Mouse (Mus musculus): ENCODE data around the gene Tprn.
"Not testable (repeated sequence)": the region's sequence is repeated elsewhere in the genome, so short reads cannot be mapped to it uniquely, and the experiment has no call there.

Tprn gene

DNA sequence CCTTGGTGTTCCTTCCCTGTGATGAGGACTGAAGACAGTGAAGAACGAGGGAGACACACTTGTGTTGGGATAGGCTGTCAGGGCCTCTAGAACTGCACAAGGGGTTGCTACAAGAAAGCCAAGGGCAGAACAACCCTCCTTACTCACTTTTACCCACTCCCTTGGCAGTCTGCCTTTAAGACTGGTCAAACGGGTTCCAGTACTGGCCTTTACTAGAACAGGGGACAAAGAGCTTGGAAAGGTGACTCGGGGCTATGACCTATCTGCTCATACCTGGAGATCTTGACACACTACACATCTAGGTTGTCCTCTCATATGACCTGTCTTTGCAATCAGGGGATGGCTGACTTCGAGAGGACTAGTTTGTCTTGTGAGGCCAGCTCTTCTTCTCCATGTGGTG lies 24.9 kb upstream of the Tprn start:
- no peak for ATAC-seq (ENCODE audit: low TSS enrichment)

DNA sequence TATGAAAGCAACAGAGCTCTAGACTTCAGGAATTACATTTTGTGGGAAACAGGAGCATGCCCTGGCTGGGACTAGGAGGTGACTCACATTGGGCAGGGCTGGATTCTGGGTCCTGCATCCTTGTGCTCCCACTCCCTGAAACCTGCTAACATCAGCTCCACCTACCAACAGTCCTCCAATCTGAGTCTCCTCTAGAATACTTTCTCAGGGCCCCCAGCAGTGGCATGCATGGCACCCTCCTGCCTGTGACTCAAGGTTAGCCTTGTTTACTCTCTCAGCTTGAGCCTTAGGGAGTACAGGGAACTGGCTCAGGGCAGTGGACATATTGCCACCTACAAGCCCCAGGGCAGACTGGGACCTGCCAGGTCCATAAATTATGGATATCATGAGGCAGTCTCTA lies 24.3 kb upstream of the Tprn start:
- no peak for ATAC-seq (ENCODE audit: low TSS enrichment)

DNA sequence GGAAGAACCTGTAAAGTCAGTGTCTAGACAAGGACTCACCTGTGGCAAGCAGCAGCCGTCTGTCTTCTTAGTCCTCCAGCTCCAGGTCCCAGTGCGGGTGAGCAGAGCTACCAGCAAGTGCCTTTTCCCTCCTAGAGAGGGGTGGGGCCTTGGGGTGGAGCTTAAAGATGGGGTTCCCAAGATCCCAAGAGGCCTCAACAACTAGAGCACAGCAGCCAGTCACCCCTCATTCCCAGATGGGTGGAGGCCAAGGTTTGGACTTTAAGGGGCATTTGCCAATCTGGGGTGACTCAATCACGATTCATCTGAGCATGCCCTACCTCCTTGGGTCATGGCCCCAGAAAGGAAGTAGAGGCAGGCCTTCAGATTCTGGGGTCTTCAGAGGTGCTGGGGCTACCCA lies 22.7 kb upstream of the Tprn start:
- no peak for ATAC-seq (ENCODE audit: low TSS enrichment)

DNA sequence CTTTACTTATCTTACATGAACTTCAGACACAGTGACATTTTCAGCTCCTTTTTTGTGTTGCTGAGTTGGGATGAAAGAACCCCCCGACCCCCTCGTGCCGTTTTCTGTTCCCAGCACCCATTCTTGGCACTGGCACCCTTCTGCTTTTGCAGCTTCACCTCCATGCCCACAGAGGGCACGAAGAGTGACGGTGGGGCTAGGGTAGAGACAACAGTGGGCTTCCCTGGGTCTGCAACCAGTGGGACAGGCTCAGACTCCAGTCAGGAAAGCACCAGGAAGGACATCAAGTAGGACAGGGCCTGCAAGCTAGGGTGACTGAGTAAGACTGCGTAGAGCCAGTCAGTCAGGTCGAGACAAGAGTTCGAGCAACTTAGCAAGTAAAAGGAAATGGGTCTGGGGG lies 22.1 kb upstream of the Tprn start:
- no peak for ATAC-seq (ENCODE audit: low TSS enrichment)

DNA sequence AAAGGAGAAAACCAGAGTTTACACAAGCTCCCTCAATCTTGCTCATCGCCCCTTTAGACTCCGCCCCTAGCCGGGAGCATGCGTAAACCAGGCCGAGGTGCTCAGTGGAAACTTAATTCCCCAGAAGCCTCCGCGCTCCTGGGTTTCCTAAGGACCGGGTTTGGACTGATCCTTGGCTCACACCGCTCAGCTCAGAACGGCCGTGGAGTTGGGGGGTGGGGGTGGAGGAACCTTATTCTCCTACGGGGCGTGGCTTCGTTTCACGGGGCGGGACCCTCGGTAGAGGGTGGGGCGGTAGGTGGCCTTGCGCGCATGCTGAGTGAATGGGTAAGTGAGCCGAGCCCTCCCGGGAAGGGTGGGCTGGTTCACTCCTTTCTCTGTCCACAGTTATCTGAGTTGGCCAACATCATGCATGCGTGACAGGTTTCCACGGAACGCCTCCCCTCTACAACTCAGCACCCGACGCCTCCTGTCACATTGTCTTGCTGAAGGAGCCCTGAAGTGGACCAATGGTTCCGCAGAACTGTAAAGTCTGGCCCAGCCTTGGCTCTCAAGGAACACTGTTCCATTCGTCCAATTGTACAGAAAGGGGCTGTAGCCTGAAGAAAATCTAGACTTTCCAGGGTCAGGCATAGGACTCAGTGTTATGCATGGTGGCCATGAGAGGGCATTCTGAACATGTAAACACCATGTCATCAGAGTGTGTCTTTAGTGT lies 21.5 kb upstream of the Tprn start:
- peak; percentile 76 for ATAC-seq (ENCODE audit: low TSS enrichment)

DNA sequence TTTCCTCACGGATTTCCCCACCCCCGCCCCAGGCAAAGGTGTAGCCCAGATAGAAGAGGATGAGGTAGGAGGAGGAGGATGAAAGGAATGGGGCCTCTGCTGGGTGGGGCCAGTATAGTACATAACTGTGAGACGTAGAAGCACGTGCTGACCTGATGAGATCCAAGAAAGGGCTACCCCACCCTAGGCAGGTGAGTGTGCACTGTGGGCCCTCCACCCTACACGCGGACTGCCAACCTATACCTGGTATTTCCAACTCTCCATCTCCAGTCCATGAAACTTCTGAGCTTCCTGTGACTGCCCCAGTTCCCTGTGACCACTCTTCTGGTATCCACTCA lies 21.0 kb upstream of the Tprn start:
- no peak for ATAC-seq (ENCODE audit: low TSS enrichment)

DNA sequence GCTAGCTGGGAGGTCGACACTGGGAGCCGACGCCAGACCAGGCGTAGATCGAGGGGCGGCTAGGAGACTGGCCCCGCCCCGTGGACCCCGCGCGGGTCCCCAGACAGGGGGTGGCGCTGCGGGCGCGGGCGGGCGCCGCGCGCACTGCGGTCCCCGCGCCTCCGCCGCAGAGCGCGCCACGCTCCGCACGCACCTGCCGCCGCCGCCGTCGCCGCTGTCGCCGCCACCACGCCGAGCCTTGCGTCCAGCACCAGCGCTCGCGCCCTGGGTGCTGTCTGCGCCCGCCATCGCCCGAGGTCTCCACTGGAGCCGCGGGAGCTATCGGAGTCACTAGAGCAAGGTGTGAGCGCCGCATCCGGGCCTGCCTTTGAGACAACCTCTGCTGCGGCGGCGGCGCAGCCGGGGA lies 20.3 kb upstream of the Tprn start, which contains the start of the genes Rnf208 and Cysrt1:
Gene Rnf208 (plus strand): TSS at position 155 of the 406 bp plus-strand sequence.
Gene Cysrt1 (minus strand): TSS at position 352 of the 406 bp plus-strand sequence.
- peak; percentile 21 for ATAC-seq (ENCODE audit: low TSS enrichment)

DNA sequence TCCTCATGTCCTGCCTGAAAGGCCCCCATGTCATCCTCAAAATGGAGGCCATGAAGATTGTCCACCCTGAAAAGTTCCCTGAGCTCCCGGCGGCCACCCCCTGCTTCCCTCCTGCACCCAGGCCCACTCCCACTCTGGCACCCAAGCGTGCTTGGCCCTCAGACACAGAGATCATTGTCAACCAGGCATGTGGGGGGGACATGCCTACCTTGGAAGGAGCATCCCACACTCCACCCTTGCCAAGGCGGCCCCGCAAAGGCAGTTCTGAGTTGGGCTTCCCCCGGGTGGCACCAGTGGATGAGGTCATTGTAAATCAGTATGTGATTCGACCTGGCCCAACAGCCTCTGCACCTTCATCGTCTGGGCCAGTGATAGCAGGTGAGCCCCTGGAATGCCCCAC lies 19.1 kb upstream of the Tprn start:
- no peak for ATAC-seq (ENCODE audit: low TSS enrichment)

DNA sequence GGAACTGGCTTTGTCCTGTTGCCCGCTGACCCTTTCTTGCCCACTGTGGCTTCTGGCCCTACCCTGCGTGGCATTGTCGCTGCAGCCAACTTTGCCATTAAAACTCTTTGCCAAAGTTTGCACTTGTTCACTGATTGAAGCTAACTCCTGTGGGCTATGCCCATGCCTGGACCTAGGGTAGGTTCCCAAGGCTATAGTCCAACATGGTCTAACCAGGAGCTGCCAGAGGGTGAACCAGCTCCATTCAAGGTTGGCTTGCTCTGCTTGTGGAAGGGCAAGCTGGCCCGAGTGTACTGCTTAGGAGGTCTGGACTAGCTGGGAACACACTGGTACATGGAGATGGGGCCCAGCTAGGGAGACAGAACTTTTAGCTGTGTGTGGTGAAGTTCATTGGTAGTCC lies 18.3 kb upstream of the Tprn start:
- no peak for ATAC-seq (ENCODE audit: low TSS enrichment)

DNA sequence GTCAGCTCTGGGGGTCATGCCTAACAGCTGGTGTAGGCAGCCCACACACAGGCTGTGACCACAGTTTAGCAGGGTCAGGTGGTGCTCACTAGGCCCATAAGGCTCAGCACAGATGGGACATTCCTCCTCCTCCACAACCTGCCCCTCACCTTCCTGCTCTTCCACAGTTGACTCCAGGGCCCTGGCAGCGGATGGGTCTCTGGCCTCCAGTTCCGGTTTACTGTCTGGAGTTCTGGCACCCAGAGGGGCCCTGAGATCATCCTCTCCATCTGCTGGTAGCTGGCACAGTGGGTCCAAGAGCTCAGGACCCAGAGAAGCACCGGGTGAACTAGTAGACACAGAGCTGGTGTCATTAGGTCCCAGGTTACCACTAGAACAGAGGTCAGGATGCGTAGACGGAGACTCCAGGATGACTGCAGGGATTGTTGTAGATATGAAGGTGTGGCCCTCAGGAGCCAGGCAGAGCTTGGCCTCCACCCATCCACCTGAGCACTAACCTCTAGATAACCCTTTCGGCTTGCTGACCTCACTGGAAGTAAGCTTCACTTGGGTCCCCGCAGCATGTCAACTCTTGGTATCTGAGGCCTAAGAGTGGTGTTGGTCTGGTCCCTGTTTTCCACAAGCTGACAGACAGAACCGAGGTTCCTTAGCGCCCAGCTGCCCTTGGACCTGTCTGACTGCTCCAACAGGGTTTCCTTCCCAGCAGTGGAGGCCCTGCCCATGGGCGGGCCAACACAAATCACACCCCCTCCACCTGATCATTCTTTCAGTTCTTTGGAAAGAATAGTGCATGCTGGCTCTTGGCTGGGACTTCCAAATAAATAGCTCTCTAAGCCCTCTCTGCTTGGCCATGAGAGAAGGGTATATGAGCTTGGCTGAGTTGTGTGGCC lies 16.0 kb upstream of the Tprn start, which contains the start of gene AL732309.1:
Gene AL732309.1 (minus strand): TSS at position 681 of the 890 bp plus-strand sequence.
- ATAC-seq (ENCODE audit: low TSS enrichment), result no peak

DNA sequence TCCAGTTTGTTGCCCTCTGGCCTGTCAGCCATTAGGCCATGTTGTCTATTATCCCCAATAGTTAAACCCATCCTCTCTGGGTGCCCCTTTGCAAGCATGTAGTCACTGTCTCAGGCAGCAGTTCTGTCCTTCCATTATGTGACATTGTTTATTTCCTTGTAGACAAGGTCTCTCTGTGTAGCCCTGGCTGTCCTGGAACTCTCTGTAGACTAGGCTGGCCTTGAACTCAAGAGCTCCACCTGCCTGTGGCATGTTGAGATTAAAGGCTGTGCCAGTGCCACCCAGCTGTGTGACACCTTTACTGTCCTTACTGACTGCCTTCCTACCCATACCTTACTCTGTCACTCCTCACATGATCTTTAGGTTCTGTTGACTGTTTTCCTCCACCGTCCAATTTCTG lies 10.1 kb upstream of the Tprn start:
- no peak for ATAC-seq (ENCODE audit: low TSS enrichment)

DNA sequence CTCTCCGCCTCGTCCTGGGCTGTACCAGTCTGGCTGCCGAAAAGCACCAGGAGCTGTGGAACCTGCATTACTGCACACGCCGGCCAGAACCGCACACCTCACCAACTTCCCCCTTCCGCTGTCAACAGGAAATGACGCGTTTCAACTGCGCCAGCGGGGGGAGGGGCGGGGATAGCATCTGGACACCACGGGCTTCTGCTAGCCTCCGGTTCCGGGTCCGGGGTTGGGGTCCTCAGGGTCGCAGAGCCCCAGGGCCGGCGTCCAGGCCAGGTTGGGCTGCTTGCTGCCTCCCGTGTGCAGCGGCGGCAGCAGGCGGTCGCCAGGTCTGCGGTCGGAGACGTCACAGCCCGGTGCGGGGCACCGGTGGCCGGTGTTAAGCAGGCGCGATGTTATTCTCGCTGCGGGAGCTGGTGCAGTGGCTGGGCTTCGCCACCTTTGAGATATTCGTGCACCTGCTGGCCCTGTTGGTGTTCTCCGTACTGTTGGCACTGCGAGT lies 7.1 kb upstream of the Tprn start, which contains the start of gene Tmem203:
Gene Tmem203 (plus strand): TSS at position 156 of the 496 bp plus-strand sequence.
- ATAC-seq (ENCODE audit: low TSS enrichment), result peak; percentile 89

DNA sequence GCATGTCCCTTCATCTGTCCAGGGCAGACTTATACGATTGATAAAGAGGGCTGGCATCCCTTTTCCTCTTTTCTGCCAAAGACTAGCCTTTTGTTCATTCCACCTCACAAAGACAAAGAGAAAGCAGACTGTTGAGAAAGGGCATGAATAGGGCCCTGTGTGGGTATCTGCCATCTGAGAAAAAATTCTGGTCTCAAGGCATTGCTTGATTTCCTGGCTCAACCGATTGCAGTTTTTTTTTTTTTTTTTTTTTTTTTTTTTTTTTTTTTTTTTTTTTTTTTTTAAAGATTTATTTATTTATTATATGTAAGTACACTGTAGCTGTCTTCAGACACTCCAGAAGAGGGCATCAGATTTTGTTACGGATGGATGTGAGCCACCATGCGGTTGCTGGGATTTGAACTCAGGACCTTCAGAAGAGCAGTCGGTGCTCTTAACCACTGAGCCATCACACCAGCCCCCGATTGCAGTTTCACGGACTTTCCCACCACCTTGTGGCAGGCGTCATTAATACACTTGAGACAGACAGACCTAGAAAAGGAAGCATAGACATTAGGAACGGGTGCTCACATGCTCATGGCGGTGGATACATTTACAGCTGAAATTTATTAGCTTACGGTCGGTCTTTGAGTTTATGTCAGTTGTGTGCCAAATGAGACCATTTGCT lies 5.8 kb upstream of the Tprn start:
- not testable (repeated sequence) for ATAC-seq (ENCODE audit: low TSS enrichment)

DNA sequence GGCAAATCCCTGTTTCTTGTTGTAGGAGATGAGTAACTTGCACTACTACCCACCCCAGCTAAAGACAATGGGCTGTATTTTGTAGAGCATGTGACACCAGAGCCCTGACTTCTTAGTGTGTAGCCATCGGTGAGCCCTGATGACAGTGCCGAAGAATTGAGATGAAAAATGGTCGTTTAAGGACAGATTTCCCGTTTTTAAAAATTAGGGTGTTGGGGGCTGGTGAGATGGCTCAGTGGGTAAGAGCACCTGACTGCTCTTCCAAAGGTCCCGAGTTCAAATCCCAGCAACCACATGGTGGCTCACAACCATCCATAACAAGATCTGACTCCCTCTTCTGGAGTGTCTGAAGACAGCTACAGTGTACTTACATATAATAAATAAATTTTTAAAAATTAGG lies 5.2 kb upstream of the Tprn start:
- not testable (repeated sequence) for ATAC-seq (ENCODE audit: low TSS enrichment)

DNA sequence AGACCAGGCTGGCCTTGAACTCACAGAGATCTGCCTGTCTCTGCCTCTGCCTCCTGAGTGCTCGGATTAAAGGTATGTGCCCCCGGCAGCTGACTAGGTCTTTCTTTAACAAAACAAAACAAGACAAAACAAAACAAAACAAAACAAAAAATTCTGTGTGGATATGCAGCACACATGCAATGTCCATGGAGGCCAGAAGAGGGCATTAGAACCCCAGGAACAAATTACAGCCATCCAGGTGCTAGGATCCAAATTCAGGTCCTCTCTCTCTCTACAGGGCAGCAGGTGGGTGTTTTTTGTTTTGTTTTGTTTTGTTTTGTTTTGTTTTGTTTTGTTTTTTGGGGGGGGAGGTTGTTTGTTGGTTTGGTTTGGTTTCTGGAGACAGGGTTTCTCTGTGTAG lies 3.5 kb upstream of the Tprn start:
- ATAC-seq (ENCODE audit: low TSS enrichment), result no peak

DNA sequence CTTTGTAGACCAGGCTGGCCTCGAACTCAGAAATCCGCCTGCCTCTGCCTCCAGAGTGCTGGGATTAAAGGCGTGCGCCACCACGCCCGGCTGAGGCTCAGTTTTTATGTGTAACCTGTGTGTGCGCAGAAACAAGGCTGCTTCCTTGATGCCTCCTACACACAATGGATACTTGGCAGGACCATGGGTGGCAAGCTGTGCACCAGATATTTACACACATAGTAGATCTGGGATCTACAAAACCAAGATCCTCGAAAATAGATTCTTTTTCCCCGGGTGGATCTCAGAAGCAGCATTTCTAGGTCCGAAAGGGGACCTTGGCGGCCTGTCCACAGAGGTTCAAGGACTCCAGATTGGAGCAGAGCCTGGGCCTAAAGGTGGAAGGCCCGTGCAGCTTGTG lies 548 bp upstream of the Tprn start:
- peak; percentile 32 for ATAC-seq (ENCODE audit: low TSS enrichment)

DNA sequence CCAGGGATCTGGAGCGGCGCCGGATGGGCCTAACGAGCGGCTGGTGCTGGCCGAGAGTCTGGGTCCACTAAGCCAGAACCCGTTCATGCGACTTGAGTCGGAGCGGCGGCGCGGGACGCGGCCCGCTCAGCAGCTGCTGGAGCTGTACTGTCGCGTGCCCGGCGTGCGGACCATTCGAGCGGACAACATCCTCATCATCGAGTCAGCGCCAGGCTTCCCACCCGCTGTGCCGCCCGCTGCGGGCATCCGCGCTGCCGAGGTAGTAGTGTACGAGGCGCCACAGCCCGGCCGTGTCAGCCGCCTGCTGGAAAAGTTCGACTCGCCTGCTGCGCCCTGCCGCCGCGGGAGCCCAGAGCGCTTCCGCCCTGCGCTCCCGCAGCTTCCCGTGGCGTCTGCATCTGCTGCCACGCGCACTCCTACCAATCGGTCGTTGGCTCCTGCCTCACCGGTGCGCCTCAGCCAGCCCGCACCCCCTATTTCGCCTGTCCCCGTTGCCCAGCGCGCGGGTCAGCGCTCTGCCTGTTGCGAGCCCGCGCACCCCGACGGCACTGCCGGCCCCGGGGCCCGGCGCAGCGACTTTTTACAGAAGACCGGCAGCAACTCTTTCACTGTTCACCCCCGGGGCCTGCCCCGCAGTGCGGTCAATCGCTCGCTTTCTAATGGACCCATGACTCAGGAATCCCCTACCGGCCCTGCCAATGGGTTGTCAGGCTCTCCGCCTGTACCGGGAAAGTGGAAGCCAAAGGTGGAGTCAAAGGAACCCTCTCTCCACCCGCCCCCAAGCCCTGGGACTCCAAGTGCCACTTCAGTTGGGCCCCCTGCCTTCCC lies 591 bp downstream of the Tprn start:
- ATAC-seq (ENCODE audit: low TSS enrichment), result peak; percentile 14; the same call in 1 of the 2 replicates

DNA sequence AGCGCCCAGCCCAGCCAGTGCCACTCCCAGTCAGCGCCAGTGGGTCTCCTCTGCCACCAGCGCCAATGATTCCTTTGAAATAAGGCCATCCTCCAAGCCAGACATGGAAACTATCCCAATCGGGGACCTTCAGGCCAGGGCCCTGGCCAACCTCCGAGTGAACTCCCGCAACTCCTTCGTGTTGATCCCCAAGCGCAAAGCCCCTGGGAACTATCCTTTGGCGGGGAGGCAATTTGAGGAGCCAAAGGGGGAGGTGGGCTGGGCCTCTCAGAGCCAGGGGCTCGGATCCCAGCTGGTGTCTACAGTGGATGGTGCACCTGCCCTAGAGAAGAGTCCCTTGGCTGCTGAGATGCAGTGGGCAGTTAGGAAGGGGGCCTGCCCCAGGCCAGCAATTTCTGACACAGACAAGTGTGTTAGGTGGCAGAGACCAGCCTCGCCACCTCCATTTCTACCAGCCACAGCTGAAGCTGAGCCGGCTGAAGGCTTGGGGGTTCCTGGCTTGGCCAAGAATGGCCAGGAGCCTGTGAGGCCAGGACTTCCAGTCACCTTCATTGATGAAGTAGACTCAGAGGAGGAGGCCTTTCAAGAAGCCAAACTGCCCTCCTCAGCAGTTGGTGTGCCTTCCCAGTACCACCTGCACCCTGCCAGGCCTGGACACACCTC lies 1.3 kb downstream of the Tprn start:
- no peak for ATAC-seq (ENCODE audit: low TSS enrichment)

DNA sequence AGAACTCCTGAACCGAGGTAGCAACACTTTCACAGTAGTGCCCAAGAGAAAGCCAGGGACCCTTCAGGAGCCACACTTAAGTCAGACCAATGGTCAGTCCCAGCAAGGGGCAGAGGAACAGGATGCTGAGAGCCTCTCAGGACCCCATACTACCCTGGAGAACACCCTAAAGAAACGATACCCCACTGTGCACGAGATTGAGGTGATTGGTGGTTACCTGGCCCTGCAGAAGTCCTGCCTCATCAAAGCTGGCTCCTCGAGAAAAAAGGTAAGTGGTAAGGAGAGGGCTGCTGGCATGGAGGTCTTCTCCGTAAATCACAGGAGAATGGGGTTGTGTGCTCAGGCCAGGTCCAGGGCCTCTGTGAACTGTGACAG lies 1.9 kb downstream of the Tprn start:
- no peak for ATAC-seq (ENCODE audit: low TSS enrichment)

DNA sequence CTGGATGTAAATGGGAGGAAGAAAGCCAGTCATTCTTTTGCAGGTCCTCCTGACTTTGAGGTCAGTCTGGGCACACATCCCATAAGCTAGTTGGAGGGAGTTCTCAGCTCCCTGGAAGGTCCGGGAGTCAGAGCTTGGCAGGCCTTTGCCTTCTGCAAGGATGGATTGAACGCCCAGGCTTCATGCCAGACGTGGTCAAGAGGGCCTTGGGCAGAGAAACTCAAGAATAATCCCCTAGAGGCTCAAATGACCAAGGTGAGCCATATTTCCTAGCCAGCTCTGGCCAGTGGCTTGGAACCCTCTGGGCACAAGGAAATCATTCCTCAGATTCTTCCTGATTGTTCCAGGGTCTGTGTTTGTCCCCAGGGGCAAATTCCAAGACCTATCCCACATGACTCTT lies 2.4 kb downstream of the Tprn start:
- no peak for ATAC-seq (ENCODE audit: low TSS enrichment)
